Mouse (Mus musculus) urinary bladder, postnatal 36 days (tissue): ENCODE results near the gene Olfr50.

Experiments
- DNase-seq, 2 experiments: peaks; one replicate each; pipeline ENCODE4 v3.0.0; 2022; ENCODE audit warnings: low spot score in 2 of 2, mixed read lengths in 1 of 2

Gene Olfr50

DNA sequence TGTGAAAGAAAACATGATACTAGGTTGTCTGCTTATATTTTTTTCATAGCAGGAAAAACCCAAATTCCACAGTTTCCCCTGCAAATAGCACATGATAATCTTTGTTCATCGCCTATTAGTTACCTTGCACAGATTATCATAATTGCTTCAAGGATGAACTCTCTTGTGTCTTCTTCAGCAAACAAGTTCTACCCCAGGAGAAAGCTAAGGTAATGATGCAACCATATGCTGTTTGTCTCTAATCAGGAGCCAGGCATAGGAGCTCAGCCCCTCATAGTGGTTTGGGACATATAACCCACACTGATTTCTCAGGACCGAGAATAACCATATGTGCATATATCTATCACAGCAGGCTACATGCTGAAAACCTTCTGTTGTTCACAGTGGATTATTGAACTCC, at the start of gene Olfr50:
Gene Olfr50, plus strand, starts transcription at position 301 of the 400 bp plus-strand sequence.
- no peak for DNase-seq

DNA sequence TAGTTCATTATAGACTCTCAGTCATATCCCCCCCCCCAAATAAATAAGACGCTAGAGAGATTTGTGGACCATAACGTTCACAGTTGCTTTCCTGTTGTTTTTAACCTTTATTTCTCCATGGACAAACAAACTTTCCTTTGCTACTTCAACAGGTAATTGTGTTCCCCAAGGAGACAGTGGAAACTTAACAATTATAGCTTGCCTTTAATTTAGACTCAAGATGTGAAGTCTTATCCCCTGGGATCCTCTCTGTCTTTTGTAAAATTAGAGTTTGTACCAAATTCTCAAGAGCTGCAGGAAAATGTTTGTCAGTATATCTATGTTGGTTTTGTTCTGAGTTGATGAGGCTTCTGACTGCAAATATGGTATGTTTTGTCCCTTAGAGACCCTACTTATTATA, 6.4 kb upstream of the Olfr50 start, which contains the start of gene Olfr348:
Gene Olfr348, plus strand, starts transcription at position 301 of the 400 bp plus-strand sequence.
- no peak for DNase-seq

DNA sequence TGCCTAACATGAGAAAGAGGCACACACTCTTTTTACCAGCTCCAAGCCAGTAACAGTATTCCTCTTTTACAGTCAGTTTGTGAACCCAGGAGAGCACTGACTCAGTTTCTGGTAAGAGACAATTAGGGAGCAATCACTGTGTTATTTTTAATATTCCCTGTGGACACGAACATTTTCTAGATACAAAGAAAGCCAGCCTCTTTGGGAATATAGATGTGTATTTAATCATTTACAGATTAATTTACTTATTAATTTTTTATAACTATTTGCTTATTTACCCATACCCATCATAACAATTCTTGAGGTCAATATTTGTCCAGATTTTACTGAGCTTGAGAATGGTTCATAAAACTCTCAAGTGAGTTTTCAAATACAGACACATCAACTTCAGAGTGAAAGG, 26.6 kb downstream of the Olfr50 start, which contains the start of gene Olfr3:
Gene Olfr3, minus strand, starts transcription at position 101 of the 400 bp plus-strand sequence.
- no peak for DNase-seq

DNA sequence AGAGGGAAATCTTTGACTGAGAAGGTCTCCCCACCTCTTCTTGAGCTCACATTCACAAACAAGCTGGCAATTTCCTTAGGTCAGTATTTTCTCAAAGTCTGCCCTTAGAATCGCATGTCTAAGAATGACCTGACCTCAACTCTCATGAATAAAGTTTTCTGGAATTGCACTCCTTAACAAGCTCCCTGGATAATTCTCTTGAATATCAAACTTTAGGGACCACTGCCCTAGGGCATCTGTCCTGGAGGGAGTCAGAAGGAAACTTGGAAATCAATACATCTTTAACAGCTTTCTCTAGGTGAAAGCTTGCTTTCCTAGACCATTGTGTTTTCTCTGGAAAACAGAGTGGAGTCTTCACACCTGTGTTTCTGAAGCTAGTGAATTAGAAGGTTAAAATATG, 55.7 kb downstream of the Olfr50 start, which contains the start of gene Olfr350:
Gene Olfr350, plus strand, starts transcription at position 301 of the 400 bp plus-strand sequence.
- DNase-seq = no peak
